Mouse (Mus musculus) heart, adult 2 months (tissue): Measurements from ENCODE around the gene 1700015G11Rik.

Source experiments
- EP300 ChIP-seq: fragments of 200-500 bp; IDR thresholded peaks from 2 replicates; pipeline ENCODE4 v1.6.1; 2011; ENCODE audit warnings: low read depth, low read length, control low read depth; ENCODE audit not compliant: insufficient read depth
- POLR2A ChIP-seq: fragments of 200-500 bp; IDR thresholded peaks from 2 replicates; pipeline ENCODE4 v1.6.1; 2011; ENCODE audit warnings: mild to moderate bottlenecking, low read depth, low read length, control low read depth; ENCODE audit not compliant: insufficient read depth

DNA sequence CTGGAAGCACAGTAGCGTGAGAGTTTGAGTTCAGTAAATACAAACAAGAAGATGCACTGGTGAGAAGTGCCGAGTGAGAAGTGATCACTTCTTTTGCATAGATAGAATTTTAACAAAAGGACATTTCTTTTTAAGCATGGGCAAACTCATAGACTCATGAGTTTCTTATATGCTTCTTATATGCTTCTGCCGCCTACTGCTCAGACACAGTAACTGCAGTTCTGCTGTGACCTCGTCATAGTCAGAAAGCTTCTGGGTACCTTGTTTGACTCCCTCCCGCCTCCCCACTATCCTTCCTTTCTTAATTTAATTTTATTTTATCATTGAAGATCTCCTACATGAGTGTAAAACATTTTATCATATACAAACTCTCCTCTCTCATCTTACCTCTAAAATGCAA is 36.3 kb downstream of the 1700015G11Rik start:
- no peak for TF ChIP-seq POLR2A
- no peak for TF ChIP-seq EP300
